Mouse (Mus musculus) gastrocnemius, adult 2 months (tissue): ENCODE data around the gene Lca5l. TPM values are rescaled to one million over a fixed set of nuclear protein-coding genes. Genes with fewer than 3 reads are reported as not detected.
"Not testable (repeated sequence)": the region's sequence is repeated elsewhere in the genome, so short reads cannot be mapped to it uniquely, and the experiment has no call there.

Experiments
- DNase-seq: peaks from one replicate; pipeline ENCODE4 v3.0.0; 2022
- H3K27ac ChIP-seq: fragments of 200-600 bp; 2 replicates; pipeline ENCODE4 v1.8.1; 2022; ENCODE audit warnings: mild to moderate bottlenecking
- H3K4me3 ChIP-seq: fragments of 200-600 bp; 2 replicates; pipeline ENCODE4 v1.8.1; 2022; ENCODE audit warnings: mild to moderate bottlenecking, moderate library complexity
- CTCF ChIP-seq: fragments of 200-600 bp; IDR thresholded peaks from 2 replicates; pipeline ENCODE4 v1.8.1; 2022; ENCODE audit warnings: antibody characterized with exemption, mild to moderate bottlenecking, moderate library complexity
- intact Hi-C: fragments of 180-260 bp; cut with DNase I; formaldehyde crosslinking; loops from one replicate; pipeline ENCODE4 v1.15.1; 2025
- total RNA-seq, 2 experiments: library from RNA; stranded (reverse); gene quantifications; 2 replicates each; pipeline ENCODE4 v1.2.3; 2021

Gene Lca5l
- total RNA-seq, 2 experiments from 2014 or later: 0.50 to 0.51 TPM

- no peak for TF ChIP-seq CTCF
- peak overlapping the region; percentile 75 for H3K4me3 ChIP-seq
- no peak for DNase-seq
- peak overlapping the region; percentile 90 for H3K27ac ChIP-seq
- intact Hi-C loops: loop anchor here (5.0 kb wide), 1 partner anchor 32 kb away; the partner anchor contains the start of gene Lca5l
Measured at GRCm38 (mm10) chr16:96159794-96160346, 32.2 kb downstream of the Lca5l start.

GRCm38 (mm10) chr16:96159091-96159731, 32.9 kb downstream of the Lca5l start:
- DNase-seq: peak; percentile 81
- Histone ChIP-seq H3K4me3 (peak overlapping the region; percentile 75), H3K27ac (peak overlapping the region; percentile 90)
- TF ChIP-seq CTCF: peak; percentile 52
- intact Hi-C loops: loop anchor here (5.0 kb wide), 1 partner anchor 33 kb away; the partner anchor contains the start of gene Lca5l

- Histone ChIP-seq H3K27ac (peak overlapping the region; percentile 90), H3K4me3 (peak overlapping the region; percentile 75)
- intact Hi-C loops: loop anchor here (5.0 kb wide), 1 partner anchor 34 kb away; the partner anchor contains the start of gene Lca5l
- TF ChIP-seq CTCF: no peak
- DNase-seq: peak; percentile 57
Measured at GRCm38 (mm10) chr16:96158511-96159080, 33.5 kb downstream of the Lca5l start.

GRCm38 (mm10) chr16:96157171-96157570, 34.9 kb downstream of the Lca5l start:
- intact Hi-C loops: loop anchor here (5.0 kb wide), 1 partner anchor 35 kb away; the partner anchor contains the start of gene Lca5l
- no peak overlapping the region for H3K4me3 ChIP-seq
- TF ChIP-seq CTCF: no peak
- peak overlapping the region; percentile 46; the same call in 1 of the 2 replicates for H3K27ac ChIP-seq
- DNase-seq: peak; percentile 51

GRCm38 (mm10) chr16:96156019-96156418, 36.1 kb downstream of the Lca5l start:
- DNase-seq: no peak
- H3K27ac ChIP-seq: no peak overlapping the region
- TF ChIP-seq CTCF: no peak
- intact Hi-C loops: loop anchor here (5.0 kb wide), 1 partner anchor 36 kb away; the partner anchor contains the start of gene Lca5l
- no peak overlapping the region for H3K4me3 ChIP-seq

GRCm38 (mm10) chr16:96154476-96154875, 37.6 kb downstream of the Lca5l start:
- H3K4me3 ChIP-seq: no peak overlapping the region
- TF ChIP-seq CTCF: no peak
- intact Hi-C loops: no loop called here
- H3K27ac ChIP-seq: no peak overlapping the region
- DNase-seq: no peak

- Histone ChIP-seq H3K27ac (peak overlapping the region; percentile 39), H3K4me3 (no peak overlapping the region)
- intact Hi-C loops: loop anchor here (2.0 kb wide), 1 partner anchor 107 kb away; no protein-coding TSS in a partner anchor
- peak; percentile 88 for TF ChIP-seq CTCF
- DNase-seq: peak; percentile 86
Measured at GRCm38 (mm10) chr16:96151551-96151950, 40.5 kb downstream of the Lca5l start.

- Histone ChIP-seq H3K27ac (peak overlapping the region; percentile 39), H3K4me3 (no peak overlapping the region)
- no peak for TF ChIP-seq CTCF
- DNase-seq: peak; percentile 64
- intact Hi-C loops: loop anchor here (2.0 kb wide), 1 partner anchor 106 kb away; no protein-coding TSS in a partner anchor
Measured at GRCm38 (mm10) chr16:96150995-96151394, 41.1 kb downstream of the Lca5l start.

- TF ChIP-seq CTCF: no peak
- intact Hi-C loops: no loop called here
Measured at GRCm38 (mm10) chr16:96149311-96149710, 42.8 kb downstream of the Lca5l start.

GRCm38 (mm10) chr16:96148834-96149233, 43.2 kb downstream of the Lca5l start:
- Histone ChIP-seq H3K27ac (0 out of 2 replicates have a peak overlapping the region, but pooled peaks have one; percentile 8), H3K4me3 (no peak overlapping the region)
- DNase-seq: no peak
- no peak for TF ChIP-seq CTCF
- intact Hi-C loops: no loop called here

More at GRCm38 (mm10) chr16:96149311-96149710, 42.8 kb downstream of the Lca5l start:
- Histone ChIP-seq H3K4me3 (no peak overlapping the region), H3K27ac (0 out of 2 replicates have a peak overlapping the region, but pooled peaks have one; percentile 8)
- no peak for DNase-seq

GRCm38 (mm10) chr16:96145814-96146213, 46.3 kb downstream of the Lca5l start:
- intact Hi-C loops: loop anchor here (2.0 kb wide), 1 partner anchor 61 kb away; no protein-coding TSS in a partner anchor
- DNase-seq: no peak
- TF ChIP-seq CTCF: no peak
- H3K4me3 ChIP-seq: peak overlapping the region; percentile 79
- H3K27ac ChIP-seq: peak overlapping the region; percentile 72

GRCm38 (mm10) chr16:96145110-96145800, 46.8 kb downstream of the Lca5l start, which contains the start of gene Wrb:
Wrb (plus strand) TSS chr16:96145407.
- intact Hi-C loops: loop anchor here (2.0 kb wide), 1 partner anchor 60 kb away; no protein-coding TSS in a partner anchor
- Histone ChIP-seq H3K4me3 (peak within 1 kb of the TSS; percentile 79), H3K27ac (peak within 1 kb of the TSS; percentile 72)
- peak; percentile 97 for TF ChIP-seq CTCF
- DNase-seq: peak; percentile 100

GRCm38 (mm10) chr16:96144748-96145109, 47.3 kb downstream of the Lca5l start:
- Histone ChIP-seq H3K4me3 (peak overlapping the region; percentile 79), H3K27ac (peak overlapping the region; percentile 63)
- intact Hi-C loops: loop anchor here (2.0 kb wide), 1 partner anchor 60 kb away; no protein-coding TSS in a partner anchor
- not testable (repeated sequence) for DNase-seq
